Mouse (Mus musculus) stomach, embryonic 14.5 days (tissue): Measurements from ENCODE around the gene Ess2. TPM values are rescaled to one million over a fixed set of nuclear protein-coding genes. Genes with fewer than 3 reads are reported as not detected.
A peak's percentile ranks its signal among the peaks of the same experiment; 100 is the strongest.

ENCODE experiments used
- ATAC-seq: fragments of 200-750 bp; cut with Nextera tagmentation; 2 replicates; pipeline ENCODE4 v1.8.0; 2017; ENCODE audit warnings: low read depth, moderate TSS enrichment; ENCODE audit not compliant: insufficient number of reproducible peaks, insufficient read depth, low FRiP score
- H3K27ac ChIP-seq: fragments of 300-500 bp; sonication (generic); 2 replicates; pipeline ENCODE4 v1.5.1; 2014; ENCODE audit warnings: mild to moderate bottlenecking, low read length, moderate library complexity, mixed read lengths
- H3K27me3 ChIP-seq: fragments of 300-500 bp; sonication (generic); 2 replicates; pipeline ENCODE4 v1.6.1; 2014; ENCODE audit warnings: low read length, control low read depth, mixed read lengths; ENCODE audit not compliant: control insufficient read depth, insufficient read depth
- H3K36me3 ChIP-seq: fragments of 300-500 bp; sonication (generic); 2 replicates; pipeline ENCODE4 v1.6.1; 2014; ENCODE audit warnings: mild to moderate bottlenecking, control low read depth, low read length, moderate library complexity, mixed read lengths; ENCODE audit not compliant: control insufficient read depth, insufficient read depth
- H3K4me1 ChIP-seq: fragments of 300-500 bp; sonication (generic); 2 replicates; pipeline ENCODE4 v1.6.1; 2014; ENCODE audit warnings: low read length, control low read depth, mixed read lengths; ENCODE audit not compliant: control insufficient read depth, insufficient read depth
- H3K4me2 ChIP-seq: fragments of 300-500 bp; sonication (generic); replicated peaks from 2 replicates; pipeline ENCODE4 v1.6.1; 2014; ENCODE audit warnings: low read depth, low read length, control low read depth
- H3K4me3 ChIP-seq: fragments of 300-500 bp; sonication (generic); 2 replicates; pipeline ENCODE4 v1.5.1; 2014; ENCODE audit warnings: low read depth, low read length, control low read depth
- H3K9ac ChIP-seq: fragments of 300-500 bp; sonication (generic); replicated peaks from 2 replicates; pipeline ENCODE4 v1.6.1; 2014; ENCODE audit warnings: low read depth, mild to moderate bottlenecking, control low read depth, low read length, moderate library complexity, mixed read lengths
- H3K9me3 ChIP-seq: fragments of 300-500 bp; sonication (generic); 2 replicates; pipeline ENCODE4 v1.6.1; 2016; ENCODE audit warnings: low read depth, low read length, control low read depth; ENCODE audit not compliant: control insufficient read depth
- WGBS: fragments of 180-500 bp; shearing (Covaris S2); extraction: QIAGEN DNeasy Blood & Tissue Kit; methylation state at CpG from one replicate; pipeline ENCODE4 v1.1.7; 2014; 5-methylcytosine and 5-hydroxymethylcytosine counted together
- polyA plus RNA-seq: library from polyadenylated mRNA; unstranded; fragments of >200 nt; fragmentation: Nextera tagmentation; extraction: Ambion mirVana; gene quantifications from 2 replicates; pipeline ENCODE4 v1.2.1, GENCODE M21; 2014

Gene Ess2
- polyA plus RNA-seq, 1 experiment from 2014 or later, result 38.1 TPM

GRCm38 (mm10) chr16:17884116-17884515 lies 27.0 kb downstream of the Ess2 start:
- Histone ChIP-seq H3K36me3 (no peaks in the 10 kb centered on the region; the same call in 1 of the 2 replicates), H3K27me3 (no peaks in the 10 kb centered on the region), H3K4me3 (no peak overlapping the region), H3K9ac (no peak overlapping the region), H3K27ac (no peak overlapping the region), H3K4me2 (no peak overlapping the region), H3K4me1 (no peaks in the 10 kb centered on the region), H3K9me3 (no peaks in the 10 kb centered on the region)
- 68% methylated on average over 6 of the region's 6 CpGs for WGBS
- ATAC-seq, result no peak

- Histone ChIP-seq H3K9me3 (no peaks in the 10 kb centered on the region), H3K4me1 (no peaks in the 10 kb centered on the region), H3K9ac (no peak overlapping the region), H3K4me2 (no peak overlapping the region), H3K36me3 (no peaks in the 10 kb centered on the region; the same call in 1 of the 2 replicates), H3K27ac (0 out of 2 replicates have a peak overlapping the region, but pooled peaks have one; percentile 23), H3K27me3 (no peaks in the 10 kb centered on the region), H3K4me3 (no peak overlapping the region)
- ATAC-seq, result no peak
These were observed 29.0 kb downstream of the Ess2 start for GRCm38 (mm10) chr16:17882196-17882595.

- Histone ChIP-seq H3K9me3 (no peaks in the 10 kb centered on the region), H3K9ac (no peak overlapping the region), H3K27me3 (no peaks in the 10 kb centered on the region), H3K4me1 (no peaks in the 10 kb centered on the region), H3K27ac (no peak overlapping the region), H3K36me3 (no peaks in the 10 kb centered on the region; the same call in 1 of the 2 replicates), H3K4me3 (no peak overlapping the region), H3K4me2 (no peak overlapping the region)
- ATAC-seq, result no peak
- whole genome bisulfite sequencing, result 81% methylated on average over 4 of the region's 4 CpGs
These were observed 31.6 kb downstream of the Ess2 start for GRCm38 (mm10) chr16:17879571-17879970.

GRCm38 (mm10) chr16:17876096-17876495 lies 35.1 kb downstream of the Ess2 start:
- no peak for ATAC-seq
- no peak overlapping the region for H3K4me2 ChIP-seq
- no peak overlapping the region for H3K27ac ChIP-seq
- no peak overlapping the region for H3K4me3 ChIP-seq
- WGBS, result 97% methylated on average over 1 of the region's 1 CpGs
- H3K9me3 ChIP-seq, result no peaks in the 10 kb centered on the region
- H3K27me3 ChIP-seq, result no peaks in the 10 kb centered on the region
- H3K36me3 ChIP-seq, result peaks cover 15% of the 10 kb centered on the region
- H3K4me1 ChIP-seq, result no peaks in the 10 kb centered on the region
- no peak overlapping the region for H3K9ac ChIP-seq

- Histone ChIP-seq H3K27ac (no peak overlapping the region), H3K4me3 (no peak overlapping the region), H3K9me3 (no peaks in the 10 kb centered on the region), H3K4me2 (no peak overlapping the region), H3K27me3 (no peaks in the 10 kb centered on the region), H3K36me3 (peaks cover 23% of the 10 kb centered on the region), H3K4me1 (no peaks in the 10 kb centered on the region), H3K9ac (no peak overlapping the region)
- ATAC-seq, result no peak
- WGBS, result 81% methylated on average over 4 of the region's 4 CpGs
These were observed 36.0 kb downstream of the Ess2 start for GRCm38 (mm10) chr16:17875174-17875573.

- WGBS, result 40% methylated on average over 4 of the region's 4 CpGs
- no peak overlapping the region for H3K27ac ChIP-seq
- no peak overlapping the region for H3K4me3 ChIP-seq
- no peak overlapping the region for H3K4me2 ChIP-seq
- no peaks in the 10 kb centered on the region for H3K9me3 ChIP-seq
- H3K9ac ChIP-seq, result no peak overlapping the region
- no peak for ATAC-seq
- H3K36me3 ChIP-seq, result peaks cover 32% of the 10 kb centered on the region
- H3K27me3 ChIP-seq, result no peaks in the 10 kb centered on the region
- H3K4me1 ChIP-seq, result no peaks in the 10 kb centered on the region
These were observed 38.2 kb downstream of the Ess2 start for GRCm38 (mm10) chr16:17872995-17873394.

GRCm38 (mm10) chr16:17871248-17871647 lies 39.9 kb downstream of the Ess2 start:
- WGBS, result 77% methylated on average over 5 of the region's 5 CpGs
- Histone ChIP-seq H3K4me3 (no peak overlapping the region), H3K9ac (no peak overlapping the region), H3K9me3 (no peaks in the 10 kb centered on the region), H3K27ac (no peak overlapping the region), H3K27me3 (no peaks in the 10 kb centered on the region), H3K4me1 (no peaks in the 10 kb centered on the region), H3K4me2 (no peak overlapping the region), H3K36me3 (peaks cover 32% of the 10 kb centered on the region)
- no peak for ATAC-seq

- ATAC-seq, result 0 out of 2 replicates have a peak, but pooled peaks have one; percentile 79
- WGBS, result 66% methylated on average over 6 of the region's 6 CpGs
- H3K4me2 ChIP-seq, result no peak overlapping the region
- H3K9me3 ChIP-seq, result no peaks in the 10 kb centered on the region
- H3K9ac ChIP-seq, result no peak overlapping the region
- H3K4me3 ChIP-seq, result no peak overlapping the region
- no peak overlapping the region for H3K27ac ChIP-seq
- peaks cover 14% of the 10 kb centered on the region for H3K36me3 ChIP-seq
- no peaks in the 10 kb centered on the region for H3K27me3 ChIP-seq
- H3K4me1 ChIP-seq, result no peaks in the 10 kb centered on the region
These were observed 45.4 kb downstream of the Ess2 start for GRCm38 (mm10) chr16:17865770-17866169.

- no peaks in the 10 kb centered on the region for H3K9me3 ChIP-seq
- no peak overlapping the region for H3K27ac ChIP-seq
- peaks cover 10% of the 10 kb centered on the region; the same call in 1 of the 2 replicates for H3K36me3 ChIP-seq
- no peak overlapping the region for H3K4me3 ChIP-seq
- 73% methylated on average over 2 of the region's 2 CpGs for WGBS
- no peak overlapping the region for H3K4me2 ChIP-seq
- ATAC-seq, result no peak
- H3K4me1 ChIP-seq, result no peaks in the 10 kb centered on the region
- no peaks in the 10 kb centered on the region for H3K27me3 ChIP-seq
- no peak overlapping the region for H3K9ac ChIP-seq
These were observed 45.9 kb downstream of the Ess2 start for GRCm38 (mm10) chr16:17865293-17865692.
